Mouse (Mus musculus) MEL (cell line): Measurements from ENCODE around the gene Per2.

ENCODE experiments used
- CTCF ChIP-seq, 3 experiments: IDR thresholded peaks in 2 of 3; conservative IDR thresholded peaks in 1 of 3; 2 replicates each; pipeline ENCODE4 v1.5.1; 2011 to 2012; ENCODE audit warnings: low read length in 3 of 3, low read depth in 2 of 3, mild to moderate bottlenecking in 2 of 3, improper control_type of control experiment in 1 of 3, inconsistent platforms in 1 of 3, mixed read lengths in 1 of 3, moderate library complexity in 1 of 3; ENCODE audit not compliant: control insufficient read depth in 1 of 3, insufficient read depth in 1 of 3, poor library complexity in 1 of 3, severe bottlenecking in 1 of 3
- ELF1 ChIP-seq: IDR thresholded peaks from 2 replicates; pipeline ENCODE4 v1.6.1; 2014; ENCODE audit warnings: low read depth, mild to moderate bottlenecking, inconsistent platforms, low read length, improper control_type of control experiment, moderate library complexity
- GATA1 ChIP-seq: IDR thresholded peaks from 2 replicates; pipeline ENCODE4 v1.6.1; 2011; ENCODE audit warnings: low read depth, low read length, improper control_type of control experiment
- MAFK ChIP-seq: IDR thresholded peaks from 2 replicates; pipeline ENCODE4 v1.6.1; 2011; ENCODE audit warnings: low read depth, mild to moderate bottlenecking, low read length, improper control_type of control experiment, borderline replicate concordance
- POLR2A ChIP-seq, 2 experiments: IDR thresholded peaks; 2 replicates each; pipeline ENCODE4 v1.6.1; 2011 to 2012; ENCODE audit warnings: low read length in 2 of 2, mild to moderate bottlenecking in 2 of 2, control low read depth in 1 of 2, improper control_type of control experiment in 1 of 2, low read depth in 1 of 2, moderate library complexity in 1 of 2; ENCODE audit not compliant: control insufficient read depth in 1 of 2, insufficient read depth in 1 of 2, poor library complexity in 1 of 2
- POLR2AphosphoS2 ChIP-seq: IDR thresholded peaks from 2 replicates; pipeline ENCODE4 v1.6.1; 2011; ENCODE audit warnings: low read length, improper control_type of control experiment
- RAD21 ChIP-seq: IDR thresholded peaks from 2 replicates; pipeline ENCODE4 v1.6.1; 2011; ENCODE audit warnings: mild to moderate bottlenecking, low read depth, low read length, improper control_type of control experiment
- ZNF384 ChIP-seq: IDR thresholded peaks from 2 replicates; pipeline ENCODE4 v1.6.1; 2012; ENCODE audit warnings: low read depth, mild to moderate bottlenecking, inconsistent platforms, low read length, improper control_type of control experiment

DNA sequence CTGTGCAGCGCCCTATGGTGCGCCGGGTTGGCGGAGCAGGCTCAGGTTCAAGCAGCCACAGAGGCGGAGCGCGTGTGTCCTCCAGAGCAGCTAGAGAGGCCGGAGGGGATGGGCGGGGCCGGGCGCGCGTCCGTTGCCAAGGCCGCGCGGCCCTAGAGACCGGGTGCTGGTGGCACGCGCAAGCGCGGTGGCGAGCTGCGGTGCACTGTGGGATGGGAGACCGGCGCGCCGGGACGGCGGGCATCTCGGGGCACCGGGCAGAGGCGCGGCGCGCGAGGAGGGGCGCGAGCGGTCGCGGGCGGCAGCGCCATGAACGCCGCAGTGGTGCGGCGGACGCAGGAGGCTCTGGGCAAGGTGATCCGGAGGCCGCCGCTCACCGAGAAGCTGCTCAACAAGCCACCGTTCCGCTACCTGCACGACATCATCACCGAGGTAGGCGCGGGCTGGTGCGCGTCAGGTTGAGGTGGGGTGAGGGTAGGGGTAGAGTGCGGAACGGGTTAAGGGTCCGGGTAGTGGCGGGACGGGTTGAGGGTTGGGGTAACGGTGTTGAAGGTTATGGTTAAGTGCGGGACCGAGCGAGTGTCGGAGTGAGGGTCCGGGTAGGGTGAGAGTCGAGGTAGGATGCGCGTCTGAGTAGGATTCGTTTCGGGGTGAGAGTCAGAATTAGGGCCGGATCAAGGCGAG is 35.5 kb upstream of the Per2 start, which contains the start of gene Traf3ip1:
- TF ChIP-seq CTCF (IDR thresholded peaks at IDR 0.05 in 2 of 3, conservative IDR thresholded peaks at IDR 0.05 in 1 of 3; ENCODE audit: control insufficient read depth in 1 of 3, insufficient read depth in 1 of 3, low read depth in 2 of 3, low read length in 3 of 3, poor library complexity in 1 of 3, severe bottlenecking in 1 of 3) = no peak
- no peak for TF ChIP-seq ZNF384
- no peak for TF ChIP-seq MAFK
- no peak for TF ChIP-seq GATA1
- TF ChIP-seq POLR2A (IDR thresholded peaks at IDR 0.05; ENCODE audit: control insufficient read depth in 1 of 2, insufficient read depth in 1 of 2, low read depth in 1 of 2, low read length in 2 of 2, poor library complexity in 1 of 2) = peak; percentile 95 to 99
- TF ChIP-seq ELF1 = peak; percentile 90
- no peak for TF ChIP-seq RAD21
- TF ChIP-seq POLR2AphosphoS2 = peak; percentile 79; the same call in 1 of the 2 replicates
